Mouse (Mus musculus) natural killer cell, adult 2 months (primary cell): Measurements from ENCODE around the gene Cav2.

ENCODE experiments used
- DNase-seq, 2 experiments: peaks; one replicate each; pipeline ENCODE4 v3.0.0; 2022; ENCODE audit warnings: low spot score in 2 of 2

The Cav2 gene

DNA sequence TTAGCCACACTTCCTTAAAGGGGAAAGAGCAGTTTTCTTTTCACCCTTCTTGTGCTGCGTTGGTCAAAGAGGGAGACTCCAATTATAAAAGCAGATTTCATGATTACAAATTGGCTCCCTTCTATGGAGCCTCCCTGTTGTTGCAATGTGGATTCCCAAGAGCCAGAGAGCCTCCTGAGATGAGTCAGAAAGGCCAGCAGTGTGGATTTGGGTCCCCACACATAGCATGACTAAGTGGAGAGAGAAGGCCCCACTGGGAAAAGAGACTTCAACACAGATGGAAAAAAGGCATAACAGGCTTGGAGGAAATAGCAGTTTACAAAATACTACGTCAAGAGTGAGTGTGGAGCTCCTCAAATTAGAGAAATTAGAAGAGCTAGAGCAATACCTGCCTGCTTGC lies 28.3 kb downstream of the Cav2 start:
- no peak for DNase-seq

DNA sequence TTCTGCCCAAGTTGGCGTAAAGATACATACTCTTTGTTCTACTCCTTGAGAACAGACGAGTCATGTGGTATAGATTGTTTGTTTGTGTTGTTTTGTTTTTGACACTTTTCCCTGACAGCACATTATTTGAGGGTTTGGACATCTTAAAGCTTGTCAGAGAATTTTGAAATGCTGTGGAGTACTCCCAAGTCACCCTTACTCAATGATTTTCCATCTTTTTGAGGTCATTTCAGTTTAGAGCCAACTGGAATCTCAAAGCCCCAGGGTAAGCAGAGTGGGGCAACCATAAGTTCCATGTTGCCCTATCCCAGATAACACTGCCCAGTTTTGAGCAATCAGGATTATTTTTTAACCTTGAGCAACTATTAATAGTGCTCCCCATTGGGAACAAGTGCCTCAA lies 33.3 kb downstream of the Cav2 start:
- DNase-seq, result no peak

DNA sequence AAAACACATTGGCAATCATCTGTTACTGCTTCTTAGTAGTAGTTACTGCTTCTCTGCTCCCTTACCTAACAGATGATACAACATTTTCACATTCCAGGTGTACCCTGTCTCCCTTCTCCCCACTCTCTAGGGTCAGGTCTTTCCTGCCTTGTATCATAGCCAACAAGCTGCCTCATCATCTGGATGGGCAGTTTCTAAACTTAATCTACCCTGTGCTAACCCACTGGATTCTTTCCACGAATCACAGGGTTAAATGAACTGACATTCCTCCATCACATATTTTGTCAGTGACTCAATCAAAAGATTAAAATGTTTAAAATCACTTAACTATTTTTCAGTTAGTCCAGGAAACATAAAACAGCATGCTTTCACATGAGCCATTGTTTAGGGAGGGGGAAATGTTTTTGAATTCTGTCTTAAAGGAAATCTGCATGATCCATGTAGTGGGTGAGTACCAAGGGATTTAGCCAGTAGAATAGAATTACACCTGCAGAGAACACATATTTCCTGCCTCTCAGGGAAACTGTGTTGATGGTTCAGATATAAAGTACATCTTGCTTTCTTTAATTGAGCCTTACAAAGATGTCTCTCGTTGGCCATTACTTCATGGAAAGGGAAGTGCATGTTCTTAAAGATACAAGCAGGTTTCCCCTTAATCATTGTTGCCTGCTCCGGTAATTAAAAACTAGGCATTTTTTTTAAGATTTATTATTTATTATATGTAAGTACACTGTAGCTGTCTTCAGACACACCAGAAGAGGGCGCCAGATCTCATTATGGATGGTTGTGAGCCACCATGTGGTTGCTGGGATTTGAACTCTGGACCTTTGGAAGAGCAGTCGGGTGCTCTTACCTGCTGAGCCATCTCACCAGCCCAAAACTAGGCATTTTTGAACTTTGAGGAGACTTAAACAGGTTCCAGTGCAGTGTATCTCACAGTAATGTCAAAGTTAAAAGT lies 34.0 kb downstream of the Cav2 start:
- no peak for DNase-seq

DNA sequence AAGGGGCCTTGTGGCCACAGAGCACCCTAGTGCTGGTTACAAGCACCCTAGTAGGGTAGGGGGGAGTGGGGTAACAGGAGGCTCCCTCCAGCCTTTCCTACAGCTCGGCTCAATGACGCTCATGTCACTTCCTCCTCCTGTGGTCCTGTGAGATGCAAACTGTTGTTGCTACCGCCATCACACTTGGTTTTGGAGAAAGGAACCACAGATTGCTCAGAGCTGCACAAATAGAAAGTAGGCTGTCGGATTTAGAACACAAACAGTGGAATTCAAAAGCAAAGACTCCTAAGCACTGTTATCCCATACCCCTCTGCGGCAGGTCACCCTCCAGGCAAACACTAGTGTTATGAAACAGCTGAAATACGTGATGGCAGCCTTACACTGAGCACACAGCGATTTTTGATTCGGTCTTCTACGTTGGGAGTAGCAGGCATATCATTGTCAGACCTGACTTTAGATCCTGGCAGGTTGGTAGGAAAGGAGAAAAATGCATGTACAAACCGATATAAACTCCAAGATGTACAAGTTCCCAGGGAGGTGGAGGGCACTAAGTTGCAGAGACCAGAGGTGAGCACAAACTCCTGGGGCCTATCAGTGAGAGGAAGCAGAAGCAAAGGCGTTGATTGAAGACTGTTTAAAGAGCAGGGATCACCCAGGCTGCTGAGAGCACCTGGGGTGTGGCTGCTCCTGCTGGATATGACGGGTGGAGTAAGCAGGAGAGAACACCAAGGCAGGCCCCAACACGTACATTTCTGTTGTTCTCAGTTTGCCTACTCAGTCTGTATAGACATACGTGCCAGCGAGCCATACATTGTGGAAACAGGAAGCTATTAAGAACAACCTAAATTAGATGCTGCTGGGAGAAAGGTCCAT lies 35.5 kb downstream of the Cav2 start:
- no peak for DNase-seq

DNA sequence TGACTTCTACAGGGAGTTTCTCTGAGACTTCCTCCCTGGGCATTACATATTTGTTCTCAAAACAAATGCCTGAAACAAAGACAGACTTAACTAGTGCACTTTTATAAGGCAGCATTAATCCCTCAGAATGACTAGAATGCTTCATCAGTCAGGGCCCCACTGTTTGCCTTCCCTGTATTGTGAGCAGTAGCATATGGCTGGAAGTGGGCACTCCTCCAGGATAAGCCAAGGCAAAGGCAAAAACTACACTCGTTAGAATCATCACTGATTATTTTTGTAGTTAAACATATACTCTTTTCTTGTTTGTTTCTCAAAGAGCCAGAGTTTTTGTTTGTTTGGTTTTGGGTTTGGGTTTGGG lies 36.2 kb downstream of the Cav2 start:
- no peak for DNase-seq

GRCm38 (mm10) chr6:17317944-17318343 lies 37.0 kb downstream of the Cav2 start:
- DNase-seq, result no peak

DNA sequence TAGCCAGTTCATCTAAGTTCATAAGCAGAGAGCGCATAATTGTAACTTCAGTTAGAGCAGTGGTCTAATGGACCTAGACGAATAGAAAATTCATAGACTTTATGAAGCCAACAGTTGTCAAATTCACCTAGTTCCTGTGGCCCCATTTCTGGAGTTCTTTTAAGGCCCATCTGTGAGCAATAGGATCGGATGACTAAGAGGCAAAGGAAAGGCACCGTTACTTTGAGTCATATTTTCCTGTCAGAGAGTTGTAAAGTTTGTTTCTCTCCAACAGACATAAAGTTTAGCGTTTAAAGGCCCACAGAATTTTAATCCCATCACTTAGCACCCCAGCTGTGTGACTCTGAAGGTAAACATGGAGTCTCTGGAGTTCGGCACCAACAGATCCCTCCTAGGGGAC lies 41.0 kb downstream of the Cav2 start:
- no peak for DNase-seq

DNA sequence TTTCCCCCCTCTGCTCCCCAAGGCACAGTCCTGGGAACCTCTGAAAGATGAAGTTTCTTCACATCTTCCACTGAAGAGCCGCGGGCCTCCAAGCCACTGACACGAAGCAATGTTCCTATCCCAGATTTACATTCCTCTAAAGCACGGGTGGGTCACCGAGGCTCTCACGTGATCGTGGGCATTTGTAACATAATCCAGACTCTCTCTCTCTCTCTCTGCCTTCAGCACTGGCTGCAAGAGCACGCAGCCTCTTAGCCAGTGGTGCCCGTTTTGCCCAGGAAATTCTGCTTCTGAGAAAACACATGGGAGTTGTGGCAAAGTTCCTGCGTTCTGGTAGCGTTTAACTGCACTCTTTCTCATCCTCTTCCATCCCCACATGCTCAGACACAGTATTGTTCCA lies 46.2 kb downstream of the Cav2 start:
- DNase-seq, result no peak

DNA sequence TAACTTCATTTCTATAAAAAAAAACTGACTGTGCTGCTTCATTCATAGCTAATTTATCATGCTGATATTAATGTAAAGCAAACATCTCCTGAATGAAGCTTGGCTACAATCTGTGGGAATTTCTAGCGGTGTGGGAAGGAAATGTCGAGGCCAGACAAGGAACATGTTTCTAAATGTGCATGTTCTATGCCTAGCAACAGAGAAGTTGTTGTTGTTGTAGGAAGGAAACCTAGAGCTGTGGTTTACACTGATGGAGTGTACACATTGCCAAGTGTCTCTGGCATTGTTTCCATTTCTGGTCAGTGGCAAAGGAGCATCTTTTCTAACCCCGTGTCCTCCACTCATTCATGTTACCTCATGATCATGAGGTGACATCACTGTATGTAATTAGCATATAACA lies 48.8 kb downstream of the Cav2 start:
- DNase-seq, result no peak

GRCm38 (mm10) chr6:17337724-17338123 lies 56.7 kb downstream of the Cav2 start:
- no peak for DNase-seq
